Mouse (Mus musculus): Measurements from ENCODE around the gene Lrrc8e.

The Lrrc8e gene

DNA sequence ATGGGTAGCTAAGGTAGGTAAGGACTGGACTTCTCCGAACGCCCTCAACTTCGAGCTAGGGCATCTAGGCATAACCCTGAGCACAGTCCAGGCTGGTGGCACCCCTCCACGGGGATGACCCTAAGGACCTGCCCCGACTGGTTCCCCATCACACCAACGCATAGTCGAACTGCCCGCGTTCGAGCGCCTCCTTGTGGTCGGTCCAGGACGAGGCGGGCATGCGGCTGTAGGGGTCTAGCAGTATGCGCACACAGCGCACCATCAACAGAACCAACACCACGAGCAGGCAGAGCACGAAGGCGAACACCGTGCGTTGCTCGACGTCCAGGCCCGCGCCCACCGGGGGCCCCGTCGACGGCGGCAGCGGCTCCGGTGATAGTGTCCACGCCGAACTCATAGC lies 31.6 kb downstream of the Lrrc8e start:
- DNase-seq, result peak; percentile 67

GRCm38 (mm10) chr8:4258678-4259077 lies 32.1 kb downstream of the Lrrc8e start:
- peak; percentile 48 for DNase-seq

DNA sequence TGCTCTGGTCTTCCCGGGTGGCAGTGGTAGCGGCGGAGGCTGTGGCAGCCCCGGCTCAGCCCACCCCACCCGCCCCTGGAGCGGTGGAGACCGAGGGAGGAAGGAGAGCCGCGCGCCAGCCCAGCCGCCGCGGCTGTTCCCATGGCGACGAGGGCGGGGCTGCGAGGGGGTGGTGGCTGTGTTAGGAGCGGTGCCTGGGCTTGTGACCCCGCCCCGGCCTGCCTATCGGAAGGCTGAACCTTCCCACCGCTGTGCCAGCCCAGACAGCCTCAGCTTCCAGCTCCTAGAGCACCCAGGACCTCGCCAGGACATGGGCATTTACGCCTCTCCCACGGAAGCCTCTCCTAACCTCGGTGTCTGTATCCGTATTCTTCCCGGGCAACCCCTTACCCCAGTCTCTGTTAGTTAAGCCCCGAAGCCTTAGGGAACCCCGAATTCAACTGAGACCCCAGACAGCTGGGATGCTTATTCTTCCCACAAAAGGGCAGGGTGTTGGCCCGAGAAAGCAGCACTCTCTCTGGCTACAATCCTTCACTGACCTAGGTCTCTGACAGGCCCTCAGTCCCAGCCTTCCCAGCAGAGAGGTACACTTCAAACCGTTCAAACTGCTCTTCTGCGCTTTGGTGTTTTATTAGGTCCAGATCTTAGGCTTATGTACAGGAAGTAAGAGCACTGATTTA lies 32.6 kb downstream of the Lrrc8e start, which contains the start of gene Ctxn1:
Ctxn1 (minus strand) TSS at position 150 of the 680 bp plus-strand sequence.
- peak; percentile 78 for DNase-seq

GRCm38 (mm10) chr8:4259805-4260170 lies 33.2 kb downstream of the Lrrc8e start:
- DNase-seq, result no peak

- no peak for DNase-seq
These were observed 36.6 kb downstream of the Lrrc8e start for GRCm38 (mm10) chr8:4263105-4263791.

DNA sequence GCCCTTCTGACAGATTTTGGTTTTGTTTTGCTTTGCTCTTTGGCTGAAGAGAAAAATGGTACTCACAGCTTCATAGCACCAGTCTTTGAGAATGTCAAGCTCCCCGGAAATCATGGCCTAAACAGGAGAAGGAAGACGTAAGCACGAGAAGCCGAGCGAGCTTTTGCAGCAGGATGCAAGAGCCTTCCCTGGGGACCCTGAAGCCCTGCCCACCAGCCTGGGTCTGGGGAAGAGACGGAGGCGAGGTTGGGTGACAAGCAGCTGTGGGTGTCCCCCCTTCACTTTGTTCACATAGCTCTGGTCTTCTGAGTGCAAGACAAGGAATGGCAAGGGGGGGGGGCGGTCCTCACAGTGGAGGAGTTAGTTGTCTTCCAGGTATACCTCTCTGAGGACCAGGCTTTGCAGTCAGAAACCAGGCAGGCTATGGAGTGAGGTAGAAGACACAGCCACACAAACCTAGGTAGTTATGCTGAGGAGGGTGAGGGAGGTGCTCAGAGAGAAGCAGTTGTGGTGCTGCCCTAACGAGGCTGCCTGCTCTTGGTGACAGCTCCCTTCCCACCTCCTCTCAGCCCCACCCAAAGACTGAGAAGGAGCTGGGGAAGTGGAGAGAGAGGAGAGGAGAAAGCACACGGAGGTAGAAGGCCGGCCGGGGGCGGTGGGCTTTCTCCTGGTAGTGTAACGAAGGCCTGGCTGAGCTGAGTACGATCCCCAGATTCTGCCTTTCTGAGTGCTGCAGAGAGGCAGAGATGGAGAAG lies 38.7 kb downstream of the Lrrc8e start:
- no peak for DNase-seq

- DNase-seq, result no peak
These were observed 41.0 kb downstream of the Lrrc8e start for GRCm38 (mm10) chr8:4267627-4268026.

GRCm38 (mm10) chr8:4269609-4270008 lies 43.0 kb downstream of the Lrrc8e start:
- DNase-seq, result no peak

DNA sequence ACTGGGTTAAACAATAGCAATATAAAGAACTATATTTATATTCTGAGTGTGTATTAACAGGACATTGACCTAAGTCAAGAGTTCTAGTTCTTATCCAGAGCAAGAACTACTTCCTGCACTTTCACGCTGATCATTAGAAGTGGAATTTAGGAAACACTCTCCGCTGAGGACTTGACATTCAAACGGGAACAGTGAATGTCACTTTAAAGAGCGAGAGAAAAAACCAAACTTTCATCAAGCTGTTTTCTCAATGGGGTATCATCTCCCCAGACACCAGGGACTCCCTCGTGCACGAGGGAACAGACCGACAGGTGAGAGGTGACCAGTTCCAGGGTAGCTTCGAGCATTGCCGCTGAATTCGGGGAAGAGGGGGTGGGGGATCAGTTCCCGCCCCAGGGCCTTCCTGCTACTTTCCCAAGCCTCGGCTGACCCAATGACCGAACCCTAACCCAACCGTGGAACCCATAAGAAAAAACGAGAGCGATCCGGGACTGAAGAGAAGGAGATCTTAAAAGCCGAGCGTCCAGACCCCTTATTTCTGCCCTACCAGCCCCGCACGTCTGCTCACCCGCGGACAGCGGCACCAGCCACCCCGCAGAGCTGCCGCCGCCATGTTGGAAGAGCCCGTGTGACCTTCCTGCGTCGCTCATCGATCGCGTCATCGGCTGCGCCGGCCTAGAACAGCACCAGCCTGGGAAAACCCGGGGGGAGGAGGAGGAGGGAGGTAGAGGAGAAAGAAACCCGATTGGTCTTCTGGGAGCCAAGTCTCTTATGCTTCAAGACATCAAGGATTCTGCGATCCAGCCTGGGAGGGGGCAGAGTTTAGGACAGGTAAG lies 48.9 kb downstream of the Lrrc8e start, which contains the start of gene Timm44:
Timm44 (minus strand) TSS at position 639 of the 836 bp plus-strand sequence.
- peak; percentile 97 for DNase-seq

DNA sequence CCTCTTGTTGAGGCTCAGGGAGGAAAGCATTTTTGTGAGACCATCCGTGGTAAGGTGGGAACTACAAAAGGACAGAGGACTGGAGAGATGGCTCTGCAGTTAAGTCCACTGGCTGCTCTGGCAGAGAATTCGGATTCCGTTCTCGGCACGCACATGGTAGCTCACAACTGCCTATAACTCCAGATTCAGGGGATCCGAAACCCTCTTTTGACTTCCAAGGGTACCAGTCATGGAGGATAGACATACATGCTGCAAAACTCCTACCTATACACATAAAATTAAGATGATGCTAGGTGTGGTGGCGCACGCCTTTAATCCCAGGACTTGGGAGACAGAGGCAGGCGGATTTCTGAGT lies 49.5 kb downstream of the Lrrc8e start:
- no peak for DNase-seq
